Mouse (Mus musculus) CH12.LX (cell line): ENCODE data around the gene Man1a. TPM values are rescaled to one million over a fixed set of nuclear protein-coding genes. Genes with fewer than 3 reads are reported as not detected.
A peak's percentile ranks its signal among the peaks of the same experiment; 100 is the strongest.

Experiments used
- DNase-seq: peaks from one replicate; pipeline ENCODE4 v3.0.0-alpha.2; 2013; ENCODE audit errors: extremely low read depth
- H3K27ac ChIP-seq: 2 replicates; pipeline ENCODE4 v1.5.1; 2012; ENCODE audit warnings: low read depth, mild to moderate bottlenecking, control low read depth, moderate library complexity; ENCODE audit not compliant: insufficient read depth
- H3K27me3 ChIP-seq: replicated peaks from 2 replicates; pipeline ENCODE3; 2012; ENCODE audit warnings: inconsistent platforms
- H3K36me3 ChIP-seq, 2 experiments: replicated peaks in 1 of 2; 2 replicates each; pipeline versions ENCODE3 to v1.6.1; 2012; ENCODE audit warnings: inconsistent platforms in 1 of 2, low read length in 1 of 2, mild to moderate bottlenecking in 1 of 2, mixed read lengths in 1 of 2, moderate library complexity in 1 of 2; ENCODE audit not compliant: control insufficient read depth in 1 of 2, insufficient read depth in 1 of 2
- H3K4me1 ChIP-seq, 2 experiments: 2 replicates each; pipeline ENCODE4 v1.6.1; 2012; ENCODE audit warnings: inconsistent platforms in 1 of 2, moderate library complexity in 1 of 2; ENCODE audit not compliant: insufficient read depth in 2 of 2, control insufficient read depth in 1 of 2
- H3K4me2 ChIP-seq: 2 replicates; pipeline ENCODE4 v1.6.1; 2012; ENCODE audit warnings: low read depth, mild to moderate bottlenecking, control low read depth; ENCODE audit not compliant: poor library complexity, insufficient read depth, severe bottlenecking
- H3K4me3 ChIP-seq, 3 experiments: fragments of 150-350 bp in 1 of 3; sonication (generic) in 1 of 3; replicated peaks in 1 of 3; 2 replicates each; pipeline versions ENCODE3 to v1.5.1; 2011 to 2012; ENCODE audit warnings: low read depth in 2 of 3, low read length in 2 of 3, mild to moderate bottlenecking in 2 of 3, moderate library complexity in 2 of 3, control low read depth in 1 of 3, improper control_type of control experiment in 1 of 3, inconsistent platforms in 1 of 3, mixed read lengths in 1 of 3; ENCODE audit not compliant: poor library complexity in 1 of 3
- H3K79me2 ChIP-seq: replicated peaks from 2 replicates; pipeline ENCODE4 v1.6.1; 2012; ENCODE audit warnings: mild to moderate bottlenecking, moderate library complexity; ENCODE audit not compliant: control insufficient read depth, poor library complexity, insufficient read depth, severe bottlenecking; ENCODE audit errors: extremely low read depth
- H3K9ac ChIP-seq: 2 replicates; pipeline ENCODE4 v1.6.1; 2012; ENCODE audit warnings: low read depth, mild to moderate bottlenecking, control low read depth, moderate library complexity; ENCODE audit not compliant: insufficient read depth
- H3K9me3 ChIP-seq: replicated peaks from 2 replicates; pipeline ENCODE3; 2012; ENCODE audit warnings: low read length, inconsistent platforms, mixed read lengths
- CHD1 ChIP-seq: IDR thresholded peaks from 2 replicates; pipeline ENCODE4 v1.6.1; 2012; ENCODE audit warnings: low read depth, low read length, improper control_type of control experiment, inconsistent platforms
- CHD2 ChIP-seq: IDR thresholded peaks from 2 replicates; pipeline ENCODE4 v1.6.1; 2011; ENCODE audit warnings: low read length, improper control_type of control experiment
- CTCF ChIP-seq, 2 experiments: IDR thresholded peaks in 1 of 2; conservative IDR thresholded peaks in 1 of 2; 2 replicates each; pipeline ENCODE4 v1.5.1; 2011 to 2012; ENCODE audit warnings: low read depth in 2 of 2, low read length in 2 of 2, improper control_type of control experiment in 1 of 2, inconsistent platforms in 1 of 2, mild to moderate bottlenecking in 1 of 2, moderate library complexity in 1 of 2
- EP300 ChIP-seq: IDR thresholded peaks from 2 replicates; pipeline ENCODE4 v1.6.1; 2011; ENCODE audit warnings: low read length, improper control_type of control experiment
- HCFC1 ChIP-seq: IDR thresholded peaks from 2 replicates; pipeline ENCODE4 v1.6.1; 2012; ENCODE audit warnings: low read depth, mild to moderate bottlenecking, inconsistent platforms, low read length, improper control_type of control experiment
- IRF4 ChIP-seq: IDR thresholded peaks from 2 replicates; pipeline ENCODE4 v1.6.1; 2014; ENCODE audit warnings: low read depth, mild to moderate bottlenecking, inconsistent platforms, low read length, improper control_type of control experiment
- JUN ChIP-seq: IDR thresholded peaks from 2 replicates; pipeline ENCODE4 v1.6.1; 2011; ENCODE audit warnings: low read depth, mild to moderate bottlenecking, low read length, improper control_type of control experiment, moderate library complexity; ENCODE audit not compliant: insufficient read depth
- JUND ChIP-seq: conservative IDR thresholded peaks from 2 replicates; pipeline ENCODE4 v1.6.1; 2011; ENCODE audit warnings: low read depth, low read length, improper control_type of control experiment
- KAT2A ChIP-seq: IDR thresholded peaks from 2 replicates; pipeline ENCODE4 v1.6.1; 2012; ENCODE audit warnings: low read length, improper control_type of control experiment, inconsistent platforms; ENCODE audit not compliant: insufficient replicate concordance
- MEF2A ChIP-seq: IDR thresholded peaks from 2 replicates; pipeline ENCODE4 v1.6.1; 2014; ENCODE audit warnings: low read depth, mild to moderate bottlenecking, inconsistent platforms, low read length, improper control_type of control experiment, borderline replicate concordance
- MXI1 ChIP-seq: IDR thresholded peaks from 2 replicates; pipeline ENCODE4 v1.6.1; 2011; ENCODE audit warnings: mild to moderate bottlenecking, low read depth, low read length, improper control_type of control experiment
- MYC ChIP-seq: IDR thresholded peaks from 2 replicates; pipeline ENCODE4 v1.6.1; 2011; ENCODE audit warnings: low read depth, mild to moderate bottlenecking, improper control_type of control experiment, low read length
- NRF1 ChIP-seq: IDR thresholded peaks from 2 replicates; pipeline ENCODE4 v1.6.1; 2014; ENCODE audit warnings: low read depth, mild to moderate bottlenecking, inconsistent platforms, low read length, improper control_type of control experiment, moderate library complexity
- POLR2A ChIP-seq: IDR thresholded peaks from 2 replicates; pipeline ENCODE4 v1.6.1; 2011; ENCODE audit warnings: low read depth, mild to moderate bottlenecking, improper control_type of control experiment, low read length
- RAD21 ChIP-seq: IDR thresholded peaks from 2 replicates; pipeline ENCODE4 v1.6.1; 2011; ENCODE audit warnings: low read depth, mild to moderate bottlenecking, low read length, improper control_type of control experiment, moderate library complexity
- RCOR1 ChIP-seq: conservative IDR thresholded peaks from 2 replicates; pipeline ENCODE4 v1.6.1; 2012; ENCODE audit warnings: low read depth, mild to moderate bottlenecking, inconsistent platforms, low read length, improper control_type of control experiment
- SMC3 ChIP-seq: IDR thresholded peaks from 2 replicates; pipeline ENCODE4 v1.6.1; 2011; ENCODE audit warnings: low read depth, low read length, improper control_type of control experiment
- TBP ChIP-seq: conservative IDR thresholded peaks from 2 replicates; pipeline ENCODE4 v1.6.1; 2011; ENCODE audit warnings: low read depth, low read length, improper control_type of control experiment
- TCF12 ChIP-seq: IDR thresholded peaks from 2 replicates; pipeline ENCODE4 v1.6.1; 2014; ENCODE audit warnings: low read depth, mild to moderate bottlenecking, inconsistent platforms, low read length, improper control_type of control experiment
- USF1 ChIP-seq: IDR thresholded peaks from 2 replicates; pipeline ENCODE4 v1.6.1; 2014; ENCODE audit warnings: low read depth, mild to moderate bottlenecking, inconsistent platforms, low read length, improper control_type of control experiment
- ZC3H11A ChIP-seq: IDR thresholded peaks from 2 replicates; pipeline ENCODE4 v1.6.1; 2012; ENCODE audit warnings: low read depth, mild to moderate bottlenecking, inconsistent platforms, low read length, improper control_type of control experiment
- ZKSCAN1 ChIP-seq: IDR thresholded peaks from 2 replicates; pipeline ENCODE4 v1.6.1; 2012; ENCODE audit warnings: low read depth, inconsistent platforms, low read length, improper control_type of control experiment, borderline replicate concordance
- ZMIZ1 ChIP-seq: IDR thresholded peaks from 2 replicates; pipeline ENCODE4 v1.6.1; 2012; ENCODE audit warnings: low read depth, mild to moderate bottlenecking, inconsistent platforms, low read length, improper control_type of control experiment
- dilution Hi-C: fragments of 300-500 bp; cut with MboI; formaldehyde crosslinking; loops from 2 replicates; pipeline ENCODE4 v1.14.3; 2020; ENCODE audit warnings: low sequenced_read_pairs; ENCODE audit not compliant: extremely low pct_unique_long_range_greater_than_20kb, extremely low pct_ligation_motif_present
- in situ Hi-C: fragments of 300-500 bp; cut with MboI; formaldehyde crosslinking; loops from 3 replicates; pipeline ENCODE4 v1.14.3; 2019; ENCODE audit warnings: low sequenced_read_pairs, low pct_ligation_motif_present, low pct_unique_long_range_greater_than_20kb, mixed read lengths
- polyA plus RNA-seq: library from polyadenylated mRNA; unstranded; fragments of >175 nt; gene quantifications from 2 replicates; pipeline ENCODE4 v1.2.1, GENCODE M21; 2012; ENCODE audit warnings: low read depth; ENCODE audit not compliant: insufficient read length
- total RNA-seq, 2 experiments: library from RNA; depleted of rRNA; stranded (reverse); fragments of 300-350 nt in 1 of 2; fragments of >200 nt in 1 of 2; gene quantifications; 2 replicates each; pipeline ENCODE4 v1.2.3; 2012 to 2014

Man1a gene
- total and polyA plus RNA-seq, 3 experiments = 104 to 211 (median 191) TPM

DNA sequence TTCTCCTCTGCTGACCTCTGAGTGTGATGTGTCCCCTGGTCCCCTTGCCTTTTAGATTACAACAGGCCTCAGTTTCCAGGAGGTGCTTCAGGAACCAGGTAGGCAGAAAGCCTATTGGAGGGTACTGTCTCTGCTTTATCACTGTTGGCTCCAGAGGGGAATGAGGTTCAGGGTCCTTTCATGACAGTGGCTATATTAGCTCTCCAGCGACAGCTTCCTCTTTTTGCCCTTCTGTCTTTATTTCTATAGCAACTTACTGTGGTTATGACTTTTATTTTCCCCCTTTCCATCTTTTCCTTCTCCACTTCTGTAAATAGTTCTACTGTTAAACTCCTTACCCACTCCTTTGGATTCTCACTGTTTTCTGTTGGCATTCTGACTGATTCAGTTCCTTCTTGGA lies 216.5 kb downstream of the Man1a start:
- no peaks in the 10 kb centered on the region for H3K36me3 ChIP-seq
- H3K4me2 ChIP-seq = no peak overlapping the region
- in situ Hi-C loops = loop anchor here (25.0 kb wide), 1 partner anchor 402 kb away; no protein-coding TSS in a partner anchor
- H3K9ac ChIP-seq = no peak overlapping the region
- H3K27me3 ChIP-seq = no peaks in the 10 kb centered on the region
- dilution Hi-C loops = no loop called here
- H3K4me3 ChIP-seq = no peak overlapping the region
- peaks cover 0 to 41% of the 10 kb centered on the region in 2 experiments; a peak in 2 of 4 replicates for H3K4me1 ChIP-seq
- TF ChIP-seq ZC3H11A = no peak
- TF ChIP-seq MEF2A = no peak
- TF ChIP-seq RCOR1 = no peak
- no peak for TF ChIP-seq KAT2A
- TF ChIP-seq NRF1 = no peak
- no peak for TF ChIP-seq IRF4
- TF ChIP-seq MYC = no peak
- no peak for TF ChIP-seq ZMIZ1
- no peak for TF ChIP-seq TBP
- TF ChIP-seq, all 38 proteins: peak for 0
- Histone ChIP-seq H3K79me2 (no peaks in the 10 kb centered on the region), H3K9me3 (peaks cover 3% of the 10 kb centered on the region), H3K27ac (no peak overlapping the region)
- no peak for DNase-seq

GRCm38 (mm10) chr10:53859224-53859623 lies 217.2 kb downstream of the Man1a start:
- no peak overlapping the region for H3K4me3 ChIP-seq
- TF ChIP-seq HCFC1 (no peak), ZMIZ1 (no peak), ZKSCAN1 (no peak), SMC3 (peak; percentile 49), ZC3H11A (no peak), RAD21 (peak; percentile 77), JUN (no peak), USF1 (no peak), EP300 (no peak), CHD1 (no peak), JUND (no peak), CHD2 (no peak), MEF2A (no peak), MXI1 (no peak), CTCF (conservative IDR thresholded peaks at IDR 0.05 in 1 of 2, IDR thresholded peaks at IDR 0.05 in 1 of 2; ENCODE audit: low read depth in 2 of 2, low read length in 2 of 2) (peak in 1 of 2 experiments; percentile 70; a peak in 2 of 4 replicates), POLR2A (no peak), TCF12 (no peak)
- no peak for DNase-seq
- H3K36me3 ChIP-seq = no peaks in the 10 kb centered on the region
- H3K79me2 ChIP-seq = no peaks in the 10 kb centered on the region
- dilution Hi-C loops = no loop called here
- peaks cover 0 to 39% of the 10 kb centered on the region in 2 experiments; a peak in 2 of 4 replicates for H3K4me1 ChIP-seq
- no peak overlapping the region for H3K9ac ChIP-seq
- no peaks in the 10 kb centered on the region for H3K27me3 ChIP-seq
- H3K9me3 ChIP-seq = peaks cover 3% of the 10 kb centered on the region
- in situ Hi-C loops = loop anchor here (25.0 kb wide), 1 partner anchor 403 kb away; no protein-coding TSS in a partner anchor
- no peak overlapping the region for H3K4me2 ChIP-seq
- no peak overlapping the region for H3K27ac ChIP-seq
